Mouse (Mus musculus) heart, adult 2 months (tissue): ENCODE results near the gene Bcl2l15.
A peak's percentile ranks its signal among the peaks of the same experiment; 100 is the strongest.

Experiments
- CTCF ChIP-seq: fragments of 200-600 bp; IDR thresholded peaks from 2 replicates; pipeline ENCODE4 v1.8.1; 2022; ENCODE audit warnings: antibody characterized with exemption, mild to moderate bottlenecking, moderate library complexity
- EP300 ChIP-seq: fragments of 200-500 bp; IDR thresholded peaks from 2 replicates; pipeline ENCODE4 v1.6.1; 2011; ENCODE audit warnings: low read depth, low read length, control low read depth; ENCODE audit not compliant: insufficient read depth
- POLR2A ChIP-seq: fragments of 200-500 bp; IDR thresholded peaks from 2 replicates; pipeline ENCODE4 v1.6.1; 2011; ENCODE audit warnings: mild to moderate bottlenecking, low read depth, low read length, control low read depth; ENCODE audit not compliant: insufficient read depth

DNA sequence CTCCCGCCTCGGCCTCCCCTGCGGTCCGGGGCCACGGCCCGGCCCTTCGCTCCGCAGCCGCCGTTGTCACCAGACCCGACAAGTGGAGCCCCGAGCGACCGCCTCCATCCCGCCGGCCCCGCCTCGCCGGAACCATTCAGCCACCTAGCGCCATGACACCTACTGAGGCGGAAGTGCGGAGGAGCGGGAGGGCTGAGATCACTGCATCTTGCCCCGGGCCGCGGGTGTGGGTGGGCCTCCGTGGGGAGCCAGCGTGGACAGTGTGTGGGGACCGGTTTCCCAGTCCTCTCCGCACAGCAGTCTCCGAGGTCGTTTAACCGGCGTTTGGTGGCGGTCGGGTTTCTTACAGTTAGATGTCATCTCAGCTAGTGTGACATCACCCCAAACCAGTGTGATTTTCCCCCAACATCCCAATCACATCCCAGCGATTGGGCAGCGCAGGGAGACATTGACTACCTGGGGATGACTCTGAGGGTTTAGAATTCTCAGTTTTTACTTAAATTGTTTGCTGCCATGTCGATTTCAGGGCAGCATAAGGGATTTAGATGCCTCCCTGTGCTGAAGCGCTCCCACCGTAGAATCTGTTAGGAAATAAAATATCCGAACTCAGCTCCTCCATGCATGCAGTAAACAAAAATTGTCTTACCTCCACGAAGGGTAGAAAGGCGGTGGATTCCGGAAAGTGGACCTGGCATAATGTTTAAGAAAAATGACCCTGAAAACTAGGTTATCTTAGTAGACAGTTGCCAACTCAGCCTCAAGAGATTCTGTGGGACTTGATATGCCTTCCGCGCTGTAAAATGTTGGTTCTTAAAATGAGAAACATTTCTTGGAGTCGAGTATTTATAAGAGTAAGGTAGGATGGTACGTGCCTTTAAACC is 40.9 kb upstream of the Bcl2l15 start, which contains the start of gene Hipk1:
- TF ChIP-seq CTCF, result 0 out of 2 replicates have a peak, but pooled peaks have one; percentile 8
- peak; percentile 90 for TF ChIP-seq POLR2A
- TF ChIP-seq EP300, result peak; percentile 64; the same call in 1 of the 2 replicates
